Mouse (Mus musculus) testis, adult 2 months (tissue): ENCODE data around the gene Tmem131l.

Source experiments
- CTCF ChIP-seq: fragments of 200-500 bp; IDR thresholded peaks from 2 replicates; pipeline ENCODE4 v1.5.1; 2012; ENCODE audit warnings: low read depth, mild to moderate bottlenecking, inconsistent platforms, low read length, moderate library complexity; ENCODE audit not compliant: control insufficient read depth, insufficient read depth, insufficient replicate concordance
- POLR2A ChIP-seq: fragments of 200-500 bp; IDR thresholded peaks from 2 replicates; pipeline ENCODE4 v1.6.1; 2012; ENCODE audit warnings: low read depth, mild to moderate bottlenecking, inconsistent platforms, low read length, moderate library complexity; ENCODE audit not compliant: control insufficient read depth

GRCm38 (mm10) chr3:83947476-83948245 is 92.3 kb downstream of the Tmem131l start:
- TF ChIP-seq CTCF, result no peak
- TF ChIP-seq POLR2A, result no peak
